Mouse (Mus musculus) liver, adult 2 months (tissue): Measurements from ENCODE around the gene Pmpcb. TPM values are rescaled to one million over a fixed set of nuclear protein-coding genes. Genes with fewer than 3 reads are reported as not detected.
A peak's percentile ranks its signal among the peaks of the same experiment; 100 is the strongest.
"Not testable (repeated sequence)": the region's sequence is repeated elsewhere in the genome, so short reads cannot be mapped to it uniquely, and the experiment has no call there.

Experiments used
- DNase-seq: peaks from one replicate; pipeline ENCODE4 v3.0.0-alpha.2; 2011; ENCODE audit warnings: low read depth, low spot score; ENCODE audit errors: extremely low read depth
- H3K27ac ChIP-seq: fragments of 200-500 bp; replicated peaks from 2 replicates; pipeline ENCODE4 v1.5.1; 2012; ENCODE audit warnings: low read depth, mild to moderate bottlenecking, control low read depth, inconsistent platforms, low read length; ENCODE audit not compliant: insufficient read depth
- H3K27me3 ChIP-seq: fragments of 200-500 bp; 2 replicates; pipeline ENCODE4 v1.6.1; 2012; ENCODE audit warnings: mild to moderate bottlenecking, moderate library complexity, low read length, inconsistent platforms; ENCODE audit not compliant: control insufficient read depth, insufficient read depth
- H3K36me3 ChIP-seq: fragments of 200-500 bp; 2 replicates; pipeline ENCODE4 v1.6.1; 2012; ENCODE audit warnings: low read length, inconsistent platforms; ENCODE audit not compliant: control insufficient read depth, insufficient read depth
- H3K4me1 ChIP-seq: fragments of 200-500 bp; 2 replicates; pipeline ENCODE4 v1.6.1; 2011; ENCODE audit warnings: low read length; ENCODE audit not compliant: control insufficient read depth, insufficient read depth
- H3K4me3 ChIP-seq: fragments of 200-500 bp; 2 replicates; pipeline ENCODE4 v1.5.1; 2011; ENCODE audit warnings: low read depth, mild to moderate bottlenecking, control low read depth, low read length, moderate library complexity; ENCODE audit not compliant: insufficient read depth
- H3K79me2 ChIP-seq: fragments of 200-500 bp; 2 replicates; pipeline ENCODE4 v1.6.1; 2012; ENCODE audit warnings: inconsistent platforms, mild to moderate bottlenecking, low read length, moderate library complexity; ENCODE audit not compliant: control insufficient read depth, insufficient read depth
- H3K9ac ChIP-seq: fragments of 200-500 bp; 2 replicates; pipeline ENCODE4 v1.6.1; 2012; ENCODE audit warnings: low read depth, mild to moderate bottlenecking, control low read depth, inconsistent platforms, low read length
- CTCF ChIP-seq: fragments of 200-500 bp; IDR thresholded peaks from 2 replicates; pipeline ENCODE4 v1.5.1; 2011; ENCODE audit warnings: low read depth, low read length, control low read depth
- POLR2A ChIP-seq: fragments of 200-500 bp; IDR thresholded peaks from 2 replicates; pipeline ENCODE4 v1.6.1; 2011; ENCODE audit warnings: low read length, control low read depth; ENCODE audit not compliant: insufficient read depth; ENCODE audit errors: extremely low read depth
- WGBS: fragments of 180-500 bp; shearing (Covaris S2); methylation state at CpG from one replicate; pipeline ENCODE4 v1.1.7; 2018; 5-methylcytosine and 5-hydroxymethylcytosine counted together
- polyA plus RNA-seq: library from polyadenylated mRNA; depleted of rRNA; stranded (reverse); fragments of >200 nt; gene quantifications from 2 replicates; pipeline ENCODE4 v1.2.3, GENCODE M21; 2012
- total RNA-seq: library from RNA; depleted of rRNA; stranded (reverse); fragments of >200 nt; gene quantifications from 2 replicates; pipeline ENCODE4 v1.2.3, GENCODE M21; 2014

The Pmpcb gene
- total and polyA plus RNA-seq, 2 experiments: 63.4 to 167 TPM

GRCm38 (mm10) chr5:21700934-21701333 lies 36.0 kb upstream of the Pmpcb start:
- no peaks in the 10 kb centered on the region for H3K79me2 ChIP-seq
- TF ChIP-seq POLR2A (no peak), CTCF (no peak)
- H3K36me3 ChIP-seq: no peaks in the 10 kb centered on the region
- H3K27me3 ChIP-seq: no peaks in the 10 kb centered on the region
- no peak overlapping the region for H3K27ac ChIP-seq
- H3K4me1 ChIP-seq: peaks cover 5% of the 10 kb centered on the region
- DNase-seq: no peak
- H3K4me3 ChIP-seq: peak overlapping the region; percentile 58
- WGBS: under 1% methylated on average over 22 of the region's 22 CpGs
- H3K9ac ChIP-seq: peak overlapping the region; percentile 63

GRCm38 (mm10) chr5:21701351-21702008 lies 35.5 kb upstream of the Pmpcb start, which contains the start of gene Napepld:
Gene Napepld (minus strand): TSS chr5:21701396.
- peak; percentile 95 for TF ChIP-seq POLR2A
- TF ChIP-seq CTCF: no peak
- Histone ChIP-seq H3K9ac (peak within 1 kb of the TSS; percentile 95), H3K79me2 (no peaks in the 10 kb centered on the region), H3K4me1 (peaks cover 5% of the 10 kb centered on the region), H3K27ac (peak within 1 kb of the TSS; percentile 98), H3K27me3 (no peaks in the 10 kb centered on the region), H3K36me3 (no peaks in the 10 kb centered on the region), H3K4me3 (peak within 1 kb of the TSS; percentile 83)
- WGBS: under 1% methylated on average over 57 of the region's 59 CpGs
- peak; percentile 93 for DNase-seq

- H3K4me3 ChIP-seq: peak overlapping the region; percentile 83
- H3K79me2 ChIP-seq: no peaks in the 10 kb centered on the region
- TF ChIP-seq POLR2A (no peak), CTCF (no peak)
- peaks cover 5% of the 10 kb centered on the region for H3K4me1 ChIP-seq
- H3K27me3 ChIP-seq: no peaks in the 10 kb centered on the region
- peak overlapping the region; percentile 98; the same call in 1 of the 2 replicates for H3K27ac ChIP-seq
- DNase-seq: no peak
- 39% methylated on average over 2 of the region's 2 CpGs for WGBS
- H3K9ac ChIP-seq: no peak overlapping the region
- no peaks in the 10 kb centered on the region for H3K36me3 ChIP-seq
These were observed 35.0 kb upstream of the Pmpcb start for GRCm38 (mm10) chr5:21702009-21702364.

- H3K4me1 ChIP-seq: peaks cover 5% of the 10 kb centered on the region
- peak; percentile 86 for DNase-seq
- no peaks in the 10 kb centered on the region for H3K36me3 ChIP-seq
- peak overlapping the region; percentile 57 for H3K27ac ChIP-seq
- H3K27me3 ChIP-seq: no peaks in the 10 kb centered on the region
- no peaks in the 10 kb centered on the region for H3K79me2 ChIP-seq
- TF ChIP-seq POLR2A (no peak), CTCF (no peak)
- no peak overlapping the region for H3K4me3 ChIP-seq
- 30% methylated on average over 6 of the region's 6 CpGs for WGBS
- H3K9ac ChIP-seq: no peak overlapping the region
These were observed 34.0 kb upstream of the Pmpcb start for GRCm38 (mm10) chr5:21702873-21703475.

GRCm38 (mm10) chr5:21703708-21704107 lies 33.2 kb upstream of the Pmpcb start:
- no peak for DNase-seq
- Histone ChIP-seq H3K27me3 (no peaks in the 10 kb centered on the region), H3K27ac (no peak overlapping the region), H3K9ac (no peak overlapping the region), H3K4me1 (peaks cover 5% of the 10 kb centered on the region), H3K4me3 (no peak overlapping the region), H3K36me3 (no peaks in the 10 kb centered on the region), H3K79me2 (no peaks in the 10 kb centered on the region)
- 79% methylated on average over 3 of the region's 3 CpGs for WGBS
- no peak for TF ChIP-seq CTCF

- H3K9ac ChIP-seq: no peak overlapping the region
- H3K4me3 ChIP-seq: no peak overlapping the region
- no peaks in the 10 kb centered on the region for H3K79me2 ChIP-seq
- TF ChIP-seq POLR2A: no peak
- no peak for TF ChIP-seq CTCF
- H3K36me3 ChIP-seq: no peaks in the 10 kb centered on the region
- H3K4me1 ChIP-seq: peaks cover 3% of the 10 kb centered on the region
- H3K27me3 ChIP-seq: no peaks in the 10 kb centered on the region
- 98% methylated on average over 4 of the region's 4 CpGs for WGBS
- H3K27ac ChIP-seq: no peak overlapping the region
- no peak for DNase-seq
These were observed 30.4 kb upstream of the Pmpcb start for GRCm38 (mm10) chr5:21706546-21706945.

- not testable (repeated sequence) for H3K4me3 ChIP-seq, H3K36me3 ChIP-seq, DNase-seq, H3K27ac ChIP-seq, H3K27me3 ChIP-seq, H3K79me2 ChIP-seq, H3K9ac ChIP-seq, H3K4me1 ChIP-seq
- WGBS: 89% methylated on average over 8 of the region's 8 CpGs
These were observed 28.9 kb upstream of the Pmpcb start for GRCm38 (mm10) chr5:21708011-21708410.
